Mouse (Mus musculus) midbrain, embryonic 16.5 days (tissue): ENCODE results near the gene Vmn1r129. TPM values are rescaled to one million over a fixed set of nuclear protein-coding genes. Genes with fewer than 3 reads are reported as not detected.
"Not testable (repeated sequence)": the region's sequence is repeated elsewhere in the genome, so short reads cannot be mapped to it uniquely, and the experiment has no call there.

ENCODE experiments used
- ATAC-seq: fragments of 200-750 bp; cut with Nextera tagmentation; 2 replicates; pipeline ENCODE4 v1.8.0; 2017; ENCODE audit warnings: moderate TSS enrichment
- H3K27ac ChIP-seq: fragments of 300-500 bp; sonication (generic); 2 replicates; pipeline ENCODE4 v1.5.1; 2014; ENCODE audit warnings: mild to moderate bottlenecking, low read length, mixed read lengths
- H3K27me3 ChIP-seq: fragments of 300-500 bp; sonication (generic); 2 replicates; pipeline ENCODE4 v1.6.1; 2014; ENCODE audit warnings: low read depth, low read length, mixed read lengths; ENCODE audit not compliant: control insufficient read depth, insufficient read depth
- H3K36me3 ChIP-seq: fragments of 300-500 bp; sonication (generic); 2 replicates; pipeline ENCODE4 v1.6.1; 2014; ENCODE audit warnings: mild to moderate bottlenecking, low read length, moderate library complexity, mixed read lengths; ENCODE audit not compliant: control insufficient read depth, insufficient read depth
- H3K4me1 ChIP-seq: fragments of 300-500 bp; sonication (generic); 2 replicates; pipeline ENCODE4 v1.6.1; 2014; ENCODE audit warnings: mild to moderate bottlenecking, low read length, mixed read lengths; ENCODE audit not compliant: control insufficient read depth, insufficient read depth
- H3K4me2 ChIP-seq: fragments of 300-500 bp; sonication (generic); 2 replicates; pipeline ENCODE4 v1.6.1; 2014; ENCODE audit warnings: mild to moderate bottlenecking, low read length, mixed read lengths
- H3K4me3 ChIP-seq: fragments of 300-500 bp; sonication (generic); 2 replicates; pipeline ENCODE4 v1.5.1; 2014; ENCODE audit warnings: low read depth, mild to moderate bottlenecking, low read length, moderate library complexity, mixed read lengths
- H3K9ac ChIP-seq: fragments of 300-500 bp; sonication (generic); 2 replicates; pipeline ENCODE4 v1.6.1; 2014; ENCODE audit warnings: low read depth, low read length, mixed read lengths
- H3K9me3 ChIP-seq: fragments of 300-500 bp; sonication (generic); replicated peaks from 2 replicates; pipeline ENCODE4 v1.6.1; 2014; ENCODE audit warnings: mild to moderate bottlenecking, low read length, mixed read lengths; ENCODE audit not compliant: control insufficient read depth, poor library complexity, severe bottlenecking
- WGBS: fragments of 180-500 bp; shearing (Covaris S2); extraction: QIAGEN DNeasy Blood & Tissue Kit; methylation state at CpG from one replicate; pipeline ENCODE4 v1.1.7; 2014; 5-methylcytosine and 5-hydroxymethylcytosine counted together
- polyA plus RNA-seq: library from polyadenylated mRNA; unstranded; fragments of >200 nt; fragmentation: Nextera tagmentation; extraction: Ambion mirVana; gene quantifications from 2 replicates; pipeline ENCODE4 v1.2.1, GENCODE M21; 2015

Gene Vmn1r129
- polyA plus RNA-seq: not detected in 2 replicates

GRCm38 (mm10) chr7:21361191-21361590 lies at the start of gene Vmn1r129:
Gene Vmn1r129 (minus strand): TSS chr7:21361291.
- not testable (repeated sequence) for H3K9ac ChIP-seq, H3K4me2 ChIP-seq, H3K4me3 ChIP-seq, H3K36me3 ChIP-seq, H3K27ac ChIP-seq, H3K9me3 ChIP-seq, ATAC-seq, H3K27me3 ChIP-seq, H3K4me1 ChIP-seq
- WGBS: no CpG with 5 or more reads among the region's 1 CpGs

DNA sequence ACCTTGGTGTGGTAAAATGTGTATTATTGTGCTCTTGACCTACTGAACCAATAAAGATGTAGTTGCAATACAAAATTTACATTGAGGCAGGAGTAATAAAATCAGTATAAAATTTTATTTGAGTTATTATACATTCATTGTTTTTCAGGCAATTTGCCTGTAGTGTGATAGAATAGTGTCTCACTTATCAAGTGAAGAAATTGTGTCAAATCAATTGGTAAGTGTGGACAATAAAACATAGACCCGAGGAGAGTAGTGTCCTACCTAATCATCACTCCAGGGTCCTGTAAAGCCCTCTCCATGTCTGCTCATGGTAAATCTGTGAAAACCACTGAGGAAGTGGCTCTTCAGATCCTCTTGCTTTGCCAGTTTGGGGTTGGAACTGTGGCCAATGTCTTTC lies 12.0 kb downstream of the Vmn1r129 start, which contains the start of gene Vmn1r128:
Gene Vmn1r128 (plus strand): TSS at position 301 of the 400 bp plus-strand sequence.
- 69% methylated on average over 1 of the region's 1 CpGs for WGBS
- not testable (repeated sequence) for H3K4me3 ChIP-seq

GRCm38 (mm10) chr7:21319761-21320160 lies 41.3 kb downstream of the Vmn1r129 start, which contains the start of gene Vmn1r127:
Gene Vmn1r127 (minus strand): TSS chr7:21319861.
- H3K27ac ChIP-seq, H3K9me3 ChIP-seq, H3K36me3 ChIP-seq, H3K4me2 ChIP-seq, H3K9ac ChIP-seq, H3K27me3 ChIP-seq, H3K4me1 ChIP-seq, ATAC-seq, H3K4me3 ChIP-seq: not testable (repeated sequence)
- no CpG with 5 or more reads among the region's 3 CpGs for WGBS

More for the DNA sequence above, 12.0 kb downstream of the Vmn1r129 start, which contains the start of gene Vmn1r128:
- not testable (repeated sequence) for H3K36me3 ChIP-seq, H3K27ac ChIP-seq, H3K4me2 ChIP-seq, H3K4me1 ChIP-seq, H3K9ac ChIP-seq, ATAC-seq, H3K9me3 ChIP-seq, H3K27me3 ChIP-seq

Other genes with a start within 250 kb of the Vmn1r129 start
- gene Vmn1r122, start 227.2 kb downstream of the Vmn1r129 start, polyA plus RNA-seq: not detected in 2 replicates
- gene Vmn1r123, start 199.1 kb downstream of the Vmn1r129 start, polyA plus RNA-seq: not detected in 2 replicates
- gene Gm5157, start 170.9 kb downstream of the Vmn1r129 start, polyA plus RNA-seq: not detected in 2 replicates
- not detected in 2 replicates for gene Vmn1r124, start 100.7 kb downstream of the Vmn1r129 start, polyA plus RNA-seq
- gene Vmn1r125, start 89.1 kb downstream of the Vmn1r129 start, polyA plus RNA-seq: not detected in 2 replicates
- gene Vmn1r126, start 59.8 kb downstream of the Vmn1r129 start, polyA plus RNA-seq: not detected in 2 replicates
- not detected in 2 replicates for gene Vmn1r127, start 41.4 kb downstream of the Vmn1r129 start, polyA plus RNA-seq
- not detected in 2 replicates for gene Vmn1r128, start 11.9 kb downstream of the Vmn1r129 start, polyA plus RNA-seq
- gene Gm6882, start 71.5 kb upstream of the Vmn1r129 start, polyA plus RNA-seq: not detected in 2 replicates
- gene Vmn1r130, start 150.5 kb upstream of the Vmn1r129 start, polyA plus RNA-seq: not detected in 2 replicates
- not detected in 2 replicates for gene Vmn1r131, start 184.8 kb upstream of the Vmn1r129 start, polyA plus RNA-seq